Mouse (Mus musculus) neural tube, embryonic 13.5 days (tissue): Measurements from ENCODE around the gene Ms4a4b. TPM values are rescaled to one million over a fixed set of nuclear protein-coding genes. Genes with fewer than 3 reads are reported as not detected.
"Not testable (repeated sequence)": the region's sequence is repeated elsewhere in the genome, so short reads cannot be mapped to it uniquely, and the experiment has no call there.

ENCODE experiments used
- ATAC-seq: fragments of 200-750 bp; cut with Nextera tagmentation; 2 replicates; pipeline ENCODE4 v1.8.0; 2017; ENCODE audit warnings: low read depth, mild to moderate bottlenecking, moderate TSS enrichment, moderate library complexity
- H3K27ac ChIP-seq: fragments of 300-500 bp; sonication (generic); replicated peaks from 2 replicates; pipeline ENCODE4 v1.5.1; 2015; ENCODE audit warnings: moderate library complexity, mild to moderate bottlenecking, inconsistent platforms
- H3K27me3 ChIP-seq: fragments of 300-500 bp; sonication (generic); 2 replicates; pipeline ENCODE4 v1.6.1; 2015; ENCODE audit warnings: mild to moderate bottlenecking, inconsistent platforms
- H3K36me3 ChIP-seq: fragments of 300-500 bp; sonication (generic); 2 replicates; pipeline ENCODE4 v1.6.1; 2015; ENCODE audit warnings: mild to moderate bottlenecking, inconsistent platforms
- H3K4me1 ChIP-seq: fragments of 300-500 bp; sonication (generic); replicated peaks from 2 replicates; pipeline ENCODE4 v1.6.1; 2015; ENCODE audit warnings: inconsistent platforms
- H3K4me2 ChIP-seq: fragments of 300-500 bp; sonication (generic); 2 replicates; pipeline ENCODE4 v1.6.1; 2015; ENCODE audit warnings: inconsistent platforms, mild to moderate bottlenecking, moderate library complexity
- H3K4me3 ChIP-seq: fragments of 300-500 bp; sonication (generic); 2 replicates; pipeline ENCODE4 v1.5.1; 2015; ENCODE audit warnings: mild to moderate bottlenecking, inconsistent platforms
- H3K9ac ChIP-seq: fragments of 300-500 bp; sonication (generic); 2 replicates; pipeline ENCODE4 v1.6.1; 2015; ENCODE audit warnings: moderate library complexity, mild to moderate bottlenecking, inconsistent platforms
- H3K9me3 ChIP-seq: fragments of 300-500 bp; sonication (generic); 2 replicates; pipeline ENCODE4 v1.6.1; 2016; ENCODE audit warnings: inconsistent platforms
- WGBS: fragments of 180-500 bp; shearing (Covaris S2); methylation state at CpG from one replicate; pipeline ENCODE4 v1.1.7; 2015; 5-methylcytosine and 5-hydroxymethylcytosine counted together
- polyA plus RNA-seq: library from polyadenylated mRNA; unstranded; fragments of >200 nt; fragmentation: Nextera tagmentation; extraction: Ambion mirVana; gene quantifications from 2 replicates; pipeline ENCODE4 v1.2.1, GENCODE M21; 2015

Gene Ms4a4b
- polyA plus RNA-seq, 1 experiment from 2014 or later = not detected

GRCm38 (mm10) chr19:11492671-11493070 lies 49.3 kb downstream of the Ms4a4b start:
- WGBS = 84% methylated on average over 1 of the region's 1 CpGs
- H3K27me3 ChIP-seq = no peaks in the 10 kb centered on the region
- H3K9me3 ChIP-seq = no peaks in the 10 kb centered on the region
- no peak overlapping the region for H3K27ac ChIP-seq
- H3K9ac ChIP-seq = no peak overlapping the region
- no peak overlapping the region for H3K4me3 ChIP-seq
- no peak for ATAC-seq
- no peaks in the 10 kb centered on the region for H3K4me1 ChIP-seq
- no peaks in the 10 kb centered on the region for H3K36me3 ChIP-seq
- no peak overlapping the region for H3K4me2 ChIP-seq

GRCm38 (mm10) chr19:11494519-11494918 lies 51.2 kb downstream of the Ms4a4b start:
- WGBS = 88% methylated on average over 3 of the region's 3 CpGs

GRCm38 (mm10) chr19:11496361-11496760 lies 53.0 kb downstream of the Ms4a4b start:
- no peak overlapping the region for H3K4me2 ChIP-seq
- H3K4me3 ChIP-seq = no peak overlapping the region
- no peak overlapping the region for H3K27ac ChIP-seq
- H3K36me3 ChIP-seq = no peaks in the 10 kb centered on the region
- H3K27me3 ChIP-seq = no peaks in the 10 kb centered on the region
- H3K9ac ChIP-seq = no peak overlapping the region
- no peaks in the 10 kb centered on the region for H3K9me3 ChIP-seq
- no peak for ATAC-seq
- WGBS = 87% methylated on average over 6 of the region's 6 CpGs
- no peaks in the 10 kb centered on the region for H3K4me1 ChIP-seq

More at GRCm38 (mm10) chr19:11494519-11494918, 51.2 kb downstream of the Ms4a4b start:
- Histone ChIP-seq H3K27me3 (no peaks in the 10 kb centered on the region), H3K9me3 (no peaks in the 10 kb centered on the region), H3K27ac (no peak overlapping the region), H3K4me2 (no peak overlapping the region), H3K4me3 (no peak overlapping the region), H3K36me3 (no peaks in the 10 kb centered on the region), H3K4me1 (no peaks in the 10 kb centered on the region), H3K9ac (no peak overlapping the region)
- no peak for ATAC-seq

- H3K27ac ChIP-seq, H3K4me1 ChIP-seq, H3K9me3 ChIP-seq, H3K4me3 ChIP-seq, ATAC-seq, H3K9ac ChIP-seq, H3K4me2 ChIP-seq, H3K36me3 ChIP-seq, H3K27me3 ChIP-seq: not testable (repeated sequence)
- WGBS = 91% methylated on average over 1 of the region's 1 CpGs
Measured at GRCm38 (mm10) chr19:11497300-11497699, 53.9 kb downstream of the Ms4a4b start.

- 93% methylated on average over 1 of the region's 1 CpGs for WGBS
- no peak for ATAC-seq
Measured at GRCm38 (mm10) chr19:11500796-11501195, 57.4 kb downstream of the Ms4a4b start.

GRCm38 (mm10) chr19:11501326-11501725 lies 58.0 kb downstream of the Ms4a4b start:
- no peak overlapping the region for H3K27ac ChIP-seq
- 91% methylated on average over 4 of the region's 4 CpGs for WGBS
- no peak for ATAC-seq

More at GRCm38 (mm10) chr19:11500796-11501195, 57.4 kb downstream of the Ms4a4b start:
- Histone ChIP-seq H3K9me3 (no peaks in the 10 kb centered on the region), H3K27me3 (no peaks in the 10 kb centered on the region), H3K4me3 (no peak overlapping the region), H3K9ac (no peak overlapping the region), H3K27ac (no peak overlapping the region), H3K4me1 (no peaks in the 10 kb centered on the region), H3K36me3 (no peaks in the 10 kb centered on the region), H3K4me2 (no peak overlapping the region)

GRCm38 (mm10) chr19:11504857-11505256 lies 61.5 kb downstream of the Ms4a4b start:
- H3K9ac ChIP-seq = no peak overlapping the region
- H3K9me3 ChIP-seq = no peaks in the 10 kb centered on the region
- no peaks in the 10 kb centered on the region for H3K4me1 ChIP-seq
- no peak overlapping the region for H3K4me2 ChIP-seq
- WGBS = 85% methylated on average over 1 of the region's 1 CpGs
- no peak for ATAC-seq
- no peaks in the 10 kb centered on the region for H3K27me3 ChIP-seq
- H3K27ac ChIP-seq = no peak overlapping the region
- no peaks in the 10 kb centered on the region for H3K36me3 ChIP-seq
- no peak overlapping the region for H3K4me3 ChIP-seq

More at GRCm38 (mm10) chr19:11501326-11501725, 58.0 kb downstream of the Ms4a4b start:
- Histone ChIP-seq H3K4me3 (no peak overlapping the region), H3K4me2 (no peak overlapping the region), H3K9me3 (no peaks in the 10 kb centered on the region), H3K9ac (no peak overlapping the region), H3K27me3 (no peaks in the 10 kb centered on the region), H3K36me3 (no peaks in the 10 kb centered on the region), H3K4me1 (no peaks in the 10 kb centered on the region)

- H3K4me2 ChIP-seq = no peak overlapping the region
- ATAC-seq = no peak
- no peak overlapping the region for H3K27ac ChIP-seq
- no peaks in the 10 kb centered on the region for H3K9me3 ChIP-seq
- no peak overlapping the region for H3K9ac ChIP-seq
- WGBS = 72% methylated on average over 1 of the region's 1 CpGs
- H3K27me3 ChIP-seq = no peaks in the 10 kb centered on the region
- no peaks in the 10 kb centered on the region for H3K4me1 ChIP-seq
- H3K36me3 ChIP-seq = no peaks in the 10 kb centered on the region
- no peak overlapping the region for H3K4me3 ChIP-seq
Measured at GRCm38 (mm10) chr19:11513458-11513857, 70.1 kb downstream of the Ms4a4b start.

- Histone ChIP-seq H3K4me1 (no peaks in the 10 kb centered on the region), H3K36me3 (no peaks in the 10 kb centered on the region), H3K4me3 (no peak within 1 kb of the TSS), H3K4me2 (no peak within 1 kb of the TSS), H3K9me3 (no peaks in the 10 kb centered on the region), H3K27ac (no peak within 1 kb of the TSS), H3K9ac (no peak within 1 kb of the TSS), H3K27me3 (no peaks in the 10 kb centered on the region)
- ATAC-seq = no peak
Measured at GRCm38 (mm10) chr19:11516246-11516645, 72.9 kb downstream of the Ms4a4b start, which contains the start of gene Ms4a6b. Gene Ms4a6b (plus strand): TSS chr19:11516512.

Other genes with a start within 250 kb of the Ms4a4b start
- gene Ms4a13, start 246.8 kb upstream of the Ms4a4b start, polyA plus RNA-seq = not detected in 2 replicates
- gene Ms4a12, start 211.1 kb upstream of the Ms4a4b start, polyA plus RNA-seq = not detected in 2 replicates
- gene Ms4a1, start 177.3 kb upstream of the Ms4a4b start, polyA plus RNA-seq = not detected in 2 replicates
- gene Ms4a5, start 159.7 kb upstream of the Ms4a4b start, polyA plus RNA-seq = not detected in 2 replicates
- gene Ms4a14, start 129.1 kb upstream of the Ms4a4b start, polyA plus RNA-seq = 0.08 TPM in 1 of 2 replicates, not detected in the other
- 3.9 and 4.3 TPM in 2 replicates for gene Ms4a7, start 107.4 kb upstream of the Ms4a4b start, polyA plus RNA-seq
- gene Ms4a4a, start 68.0 kb upstream of the Ms4a4b start, polyA plus RNA-seq = 3.2 and 3.6 TPM in 2 replicates
- gene Ms4a4c, start 38.8 kb upstream of the Ms4a4b start, polyA plus RNA-seq = 0.11 and 0.59 TPM in 2 replicates
- 2.9 and 3.3 TPM in 2 replicates for gene Ms4a6c, start 25.8 kb downstream of the Ms4a4b start, polyA plus RNA-seq
- not detected in 2 replicates for gene Gm8369, start 42.4 kb downstream of the Ms4a4b start, polyA plus RNA-seq
- 3.7 and 3.8 TPM in 2 replicates for gene Ms4a6b, start 73.0 kb downstream of the Ms4a4b start, polyA plus RNA-seq
- gene Ms4a4d, start 93.2 kb downstream of the Ms4a4b start, polyA plus RNA-seq = 0.25 TPM in 1 of 2 replicates, not detected in the other
- 1.8 and 2.2 TPM in 2 replicates for gene Ms4a6d, start 161.3 kb downstream of the Ms4a4b start, polyA plus RNA-seq
- 0.18 and 0.40 TPM in 2 replicates for gene Ms4a2, start 180.2 kb downstream of the Ms4a4b start, polyA plus RNA-seq
- gene Ms4a3, start 197.3 kb downstream of the Ms4a4b start, polyA plus RNA-seq = 0.18 TPM in 1 of 2 replicates, not detected in the other
- gene Oosp2, start 217.0 kb downstream of the Ms4a4b start, polyA plus RNA-seq = not detected in 2 replicates
- not detected in 2 replicates for gene Oosp1, start 247.6 kb downstream of the Ms4a4b start, polyA plus RNA-seq